Comparison of ENCODE assay signal across 8 mouse cellular contexts in the genomic region with DNA sequence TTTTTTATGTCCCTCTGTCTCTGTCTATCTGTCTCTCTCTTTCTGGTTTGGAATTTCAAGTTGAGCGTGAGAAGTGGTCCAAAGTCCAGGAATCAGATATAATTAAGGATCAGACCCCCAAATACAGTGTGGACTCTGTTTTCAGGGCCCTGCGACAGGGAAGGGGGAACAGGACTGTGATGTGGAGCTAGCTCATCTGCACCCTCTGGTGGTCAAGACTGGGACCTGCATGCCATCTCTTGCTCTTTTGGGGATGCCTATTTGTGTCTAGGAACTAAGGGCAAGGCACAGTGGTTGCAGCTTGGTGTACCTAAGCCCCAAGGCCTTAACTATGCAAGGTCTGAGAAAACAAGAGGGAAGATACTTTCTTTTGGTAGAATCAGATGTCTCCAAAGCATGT. TPM values are rescaled to one million over a fixed set of nuclear protein-coding genes. Genes with fewer than 3 reads are reported as not detected.
A peak's percentile ranks its signal among the peaks of the same experiment; 100 is the strongest.
DNase-seq lines count a peak whose midpoint lies in the region; ATAC-seq lines count a peak whose summit lies in the region.

No protein-coding gene starts in this region.

- H3K27ac ChIP-seq in liver, embryonic 12.5 days = no peak overlapping the region
- no peak overlapping the region for H3K27ac ChIP-seq in embryonic facial prominence, embryonic 10.5 days (replicated peaks)

- peak; percentile 78 for DNase-seq in liver
- peak; percentile 78 for DNase-seq in adrenal gland, adult 2 months
- DNase-seq in embryonic facial prominence, embryonic 10.5 days (ENCODE audit: low spot score) = peak; percentile 84
- DNase-seq in heart, postnatal 36 days = peak; percentile 75 to 83
- peak; percentile 68 to 71 for DNase-seq in left cerebral cortex, postnatal 36 days (ENCODE audit: low spot score in 2 of 2)
- DNase-seq in natural killer cell, adult 2 months (ENCODE audit: low spot score in 2 of 2) = peak; percentile 67 to 70
- peak; percentile 39 to 43 for DNase-seq in thymus, adult 18-20 months

- ATAC-seq in liver, embryonic 12.5 days = no peak

- H3K4me1 ChIP-seq in liver, embryonic 12.5 days = no peaks in the 10 kb centered on the region
- H3K4me1 ChIP-seq in embryonic facial prominence, embryonic 10.5 days = peaks cover 42% of the 10 kb centered on the region

- no peaks in the 10 kb centered on the region for H3K9me3 ChIP-seq in liver, embryonic 12.5 days (replicated peaks)
- no peaks in the 10 kb centered on the region for H3K9me3 ChIP-seq in embryonic facial prominence, embryonic 10.5 days

- H3K36me3 ChIP-seq in liver, embryonic 12.5 days = peaks cover 12% of the 10 kb centered on the region
- H3K36me3 ChIP-seq in embryonic facial prominence, embryonic 10.5 days (replicated peaks) = peaks cover 14% of the 10 kb centered on the region

- intact Hi-C loops in heart, postnatal 36 days (cut with DNase I) = loop anchor here (2.0 kb wide), 1 partner anchor 36 kb away; no protein-coding TSS in a partner anchor
- intact Hi-C loops in left cerebral cortex, postnatal 36 days (cut with DNase I) = no loop called here

- WGBS in liver, embryonic 12.5 days (ENCODE audit: insufficient replicate concordance) = 3% methylated on average over 2 of the region's 2 CpGs
- WGBS in embryonic facial prominence, embryonic 10.5 days = 6% methylated on average over 2 of the region's 2 CpGs

- peaks cover 8% of the 10 kb centered on the region; the same call in 1 of the 2 replicates for H3K27me3 ChIP-seq in liver, embryonic 12.5 days (replicated peaks)
- peaks cover 23% of the 10 kb centered on the region; the same call in 1 of the 2 replicates for H3K27me3 ChIP-seq in embryonic facial prominence, embryonic 10.5 days (replicated peaks; ENCODE audit: low read depth, poor library complexity, severe bottlenecking)

- H3K4me3 ChIP-seq in liver, embryonic 12.5 days = no peak overlapping the region
- H3K4me3 ChIP-seq in embryonic facial prominence, embryonic 10.5 days = no peak overlapping the region

- no peak overlapping the region for H3K9ac ChIP-seq in liver, embryonic 12.5 days

- H3K4me2 ChIP-seq in liver, embryonic 12.5 days = no peak overlapping the region

RNA-seq across cellular contexts. Expression of gene Armh1, which starts 15.4 kb away (rescaled TPM):
- polyA plus RNA-seq in liver, embryonic 12.5 days (2016; fragmentation: Nextera tagmentation; extraction: Ambion mirVana) = 0.17 TPM in 1 of 2 replicates, not detected in the other
- total RNA-seq in adrenal gland, adult 2 months (2021) = 1 to 10 TPM; 2.2 to 2.8 TPM
- polyA plus RNA-seq in adrenal gland, adult 2 months (2012; rRNA removed) = 6.1 and 6.7 TPM in 2 replicates
- polyA plus RNA-seq in embryonic facial prominence, embryonic 10.5 days (2016; fragmentation: Nextera tagmentation; extraction: Ambion mirVana) = 0.26 TPM in 2 replicates
- not detected for total RNA-seq in heart, postnatal 36 days (2021)
- total RNA-seq in left cerebral cortex, postnatal 36 days (2021) = under 1 TPM; 0.45 to 0.72 TPM

RNA-seq across cellular contexts. Expression of gene Tmem53, which starts 15.5 kb away (rescaled TPM):
- 1.8 and 2.3 TPM in 2 replicates for polyA plus RNA-seq in liver, embryonic 12.5 days (2016; fragmentation: Nextera tagmentation; extraction: Ambion mirVana)
- 10 to 100 TPM; 57.3 to 75.3 TPM for total RNA-seq in adrenal gland, adult 2 months (2021)
- polyA plus RNA-seq in adrenal gland, adult 2 months (2012; rRNA removed) = 172 and 232 TPM in 2 replicates
- polyA plus RNA-seq in embryonic facial prominence, embryonic 10.5 days (2016; fragmentation: Nextera tagmentation; extraction: Ambion mirVana) = 10.8 and 11.6 TPM in 2 replicates
- total RNA-seq in heart, postnatal 36 days (2021) = 10 to 100 TPM; 26.5 to 28.5 TPM
- total RNA-seq in left cerebral cortex, postnatal 36 days (2021) = 1 to 10 TPM; 4.1 to 5.6 TPM

Comparison
In these comparisons a context has a peak if more than half of its experiments do, and no peak if none do; other contexts are left out.
1. RNA of gene Tmem53, which starts 15.5 kb away (total RNA-seq): 57.3 to 75.3 TPM in adrenal gland, adult 2 months and 26.5 to 28.5 TPM in heart, postnatal 36 days; 4.1 to 5.6 TPM in left cerebral cortex, postnatal 36 days; every median in the first group is over 4 times any median in the second.
2. Peak in every context shown above with its lines, with median percentiles within 50 percentile points of each other: DNase-seq.